Mouse (Mus musculus): ENCODE data around the gene Wdr86. TPM values are rescaled to one million over a fixed set of nuclear protein-coding genes. Genes with fewer than 3 reads are reported as not detected.

The Wdr86 gene
- polyA plus RNA-seq (2017; shearing (Covaris generic)), result not detected

GRCm38 (mm10) chr5:24730488-24730871 lies at the start of gene Wdr86:
Gene Wdr86 (minus strand): TSS chr5:24730727.

GRCm38 (mm10) chr5:24757816-24758215 lies 27.3 kb upstream of the Wdr86 start, which contains the start of gene Crygn:
Gene Crygn (minus strand): TSS chr5:24758008.

GRCm38 (mm10) chr5:24685366-24686093 lies 45.0 kb downstream of the Wdr86 start, which contains the start of gene Nub1:
Gene Nub1 (plus strand): TSS chr5:24685532.

Other genes with a start within 250 kb of the Wdr86 start
- not detected for gene Gbx1, start 203.5 kb downstream of the Wdr86 start, polyA plus RNA-seq (2017; shearing (Covaris generic))
- not detected for gene Asb10, start 189.7 kb downstream of the Wdr86 start, polyA plus RNA-seq (2017; shearing (Covaris generic))
- gene 4931409K22Rik, start 173.9 kb downstream of the Wdr86 start, polyA plus RNA-seq (2017; shearing (Covaris generic)), result not detected
- 99.2 TPM for gene Abcf2, start 153.3 kb downstream of the Wdr86 start, polyA plus RNA-seq (2017; shearing (Covaris generic))
- gene Chpf2, start 144.0 kb downstream of the Wdr86 start, polyA plus RNA-seq (2017; shearing (Covaris generic)), result 43.8 TPM
- gene Smarcd3, start 106.3 kb downstream of the Wdr86 start, polyA plus RNA-seq (2017; shearing (Covaris generic)), result 1.6 TPM
- 97.9 TPM for gene Nub1, start 45.2 kb downstream of the Wdr86 start, polyA plus RNA-seq (2017; shearing (Covaris generic))
- 1.6 TPM for gene Crygn, start 27.3 kb upstream of the Wdr86 start, polyA plus RNA-seq (2017; shearing (Covaris generic))
- 100 TPM for gene Rheb, start 111.9 kb upstream of the Wdr86 start, polyA plus RNA-seq (2017; shearing (Covaris generic))